Mouse (Mus musculus): ENCODE data around the gene Abcc8.

Abcc8 gene

DNA sequence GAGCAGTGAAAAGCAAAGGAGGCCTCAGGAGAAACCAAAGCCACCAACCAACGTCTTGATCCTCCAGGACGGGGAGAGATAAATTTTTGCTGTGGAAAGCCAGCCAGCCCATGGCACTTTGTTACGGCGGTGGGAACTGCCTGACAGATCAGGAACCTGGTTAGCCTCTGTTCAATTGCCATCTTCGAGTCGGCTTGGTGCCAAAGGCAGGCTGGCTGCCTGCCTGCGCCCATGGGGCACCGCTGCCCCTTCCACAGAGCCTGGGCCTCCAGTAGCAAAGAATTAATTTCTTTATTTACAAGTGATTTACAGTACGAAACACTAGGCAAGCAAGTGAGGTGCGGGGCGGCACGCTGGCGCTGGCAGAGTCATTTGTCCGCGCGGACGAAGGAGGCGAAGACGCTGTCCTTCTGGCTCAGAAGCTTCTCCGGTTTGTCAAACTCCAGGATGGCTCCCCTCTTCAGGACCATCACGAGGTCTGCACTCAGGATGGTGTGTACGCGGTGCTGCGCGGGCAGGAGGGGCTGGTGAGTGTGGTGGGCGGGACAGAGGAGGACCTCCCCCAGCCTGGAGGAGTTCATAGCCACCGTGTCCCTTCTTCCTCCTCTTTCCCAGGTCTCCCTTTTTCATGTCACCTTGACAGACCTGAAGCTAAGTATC is 75.4 kb downstream of the Abcc8 start:
- DNase-seq, result no peak

DNA sequence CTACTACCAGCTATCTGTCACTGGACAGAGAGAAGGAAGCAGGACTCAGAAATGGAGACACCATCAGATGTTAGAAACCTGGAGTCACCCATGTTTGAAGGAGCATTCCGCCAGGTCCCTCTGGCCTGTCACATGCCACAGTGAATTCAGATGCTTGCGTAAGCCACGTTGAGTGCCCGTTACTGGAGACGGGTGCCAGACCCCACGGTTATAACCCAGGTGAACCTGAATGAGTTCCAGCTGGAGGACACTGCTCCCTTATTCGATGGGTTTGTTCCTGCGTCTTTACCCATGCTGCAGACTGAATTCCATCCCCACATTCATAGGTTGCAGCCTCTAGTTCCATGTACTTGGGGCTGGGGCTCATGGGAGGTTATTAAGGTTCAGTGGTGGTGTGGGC is 76.1 kb downstream of the Abcc8 start:
- DNase-seq, result no peak

DNA sequence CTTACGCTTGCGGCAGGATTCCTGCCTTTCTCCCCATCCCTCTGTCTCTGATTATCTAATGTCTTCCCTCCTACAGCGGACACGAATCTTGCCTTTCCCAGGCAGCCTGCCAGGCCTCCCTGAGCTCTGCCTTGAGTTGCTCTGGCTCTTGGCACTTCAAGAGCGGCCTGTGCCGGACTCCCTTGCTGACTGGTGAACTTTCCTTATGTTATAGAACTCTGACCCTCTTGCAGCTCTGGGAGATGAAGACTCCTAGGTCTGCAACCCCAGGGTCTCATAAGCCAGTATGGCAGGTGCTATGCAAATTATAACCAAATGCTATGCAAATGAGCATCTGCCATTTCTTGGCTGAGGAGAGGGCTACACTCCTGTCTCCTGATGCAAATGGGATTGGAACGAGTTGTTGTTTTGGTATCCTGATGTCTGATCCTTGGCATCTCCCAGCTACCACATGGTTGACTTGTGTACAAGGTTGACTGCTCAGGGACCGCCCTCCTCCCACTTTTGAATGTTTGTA is 76.7 kb downstream of the Abcc8 start:
- DNase-seq, result no peak

DNA sequence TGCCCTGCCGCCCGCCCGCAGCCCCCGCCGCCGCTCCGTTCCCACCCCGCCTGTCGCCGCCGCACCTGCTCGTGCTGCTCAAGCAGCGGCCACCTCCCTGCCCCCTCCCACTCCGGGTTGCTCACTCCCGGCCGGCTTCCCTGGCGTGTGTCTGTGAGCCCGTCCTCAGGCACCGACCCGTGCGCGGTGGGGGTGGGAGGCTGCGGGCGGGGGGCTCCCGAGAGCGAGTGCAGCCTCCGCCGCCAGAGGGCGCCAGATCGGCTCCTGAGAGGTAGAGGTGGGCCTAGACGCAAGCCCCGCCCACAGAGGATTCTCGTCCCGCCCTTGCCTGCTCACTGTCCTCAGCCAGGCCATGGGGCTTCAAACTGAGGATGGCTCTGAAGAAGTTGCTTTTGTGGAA is 79.3 kb downstream of the Abcc8 start, which contains the start of gene Kcnj11:
Gene Kcnj11, minus strand, starts transcription at position 202 of the 400 bp plus-strand sequence.
- DNase-seq, result peak; percentile 71 to 75

- no peak for DNase-seq
These were observed 80.2 kb downstream of the Abcc8 start for GRCm38 (mm10) chr7:46099682-46100081.

GRCm38 (mm10) chr7:46098919-46099286 is 80.9 kb downstream of the Abcc8 start:
- no peak for DNase-seq

DNA sequence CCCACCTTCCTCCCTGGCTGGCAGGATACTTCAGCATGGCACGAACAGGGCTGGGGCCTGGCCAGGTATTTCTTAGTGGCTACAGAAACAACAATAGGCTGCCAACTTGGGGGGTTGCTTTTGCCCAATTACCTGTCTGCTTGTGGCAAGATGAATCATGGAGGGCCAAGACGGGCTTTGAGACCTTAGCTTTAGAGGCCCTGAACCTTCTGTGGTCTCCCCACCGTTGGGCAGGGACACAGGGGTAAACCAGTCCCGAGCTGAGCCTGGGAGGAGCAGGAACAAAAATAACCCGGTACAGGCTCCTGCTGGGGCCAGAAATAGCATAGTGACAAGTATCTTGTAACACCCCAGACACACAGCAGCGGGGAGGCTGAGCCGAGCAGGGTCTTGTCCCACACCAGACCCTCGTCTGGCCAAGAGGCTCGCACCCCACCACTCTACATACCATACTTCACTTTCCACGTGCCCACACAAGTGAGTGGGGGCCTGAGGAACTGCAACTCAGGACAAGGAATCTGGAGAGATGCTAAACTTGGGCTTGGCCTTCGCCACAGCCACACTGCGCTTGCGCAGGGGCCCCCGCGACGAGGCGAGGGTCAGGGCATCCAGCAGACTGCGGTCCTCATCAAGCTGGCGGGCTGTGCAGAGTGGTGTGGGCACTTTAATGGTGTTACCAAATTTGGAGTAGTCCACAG is 81.5 kb downstream of the Abcc8 start:
- DNase-seq, result no peak

DNA sequence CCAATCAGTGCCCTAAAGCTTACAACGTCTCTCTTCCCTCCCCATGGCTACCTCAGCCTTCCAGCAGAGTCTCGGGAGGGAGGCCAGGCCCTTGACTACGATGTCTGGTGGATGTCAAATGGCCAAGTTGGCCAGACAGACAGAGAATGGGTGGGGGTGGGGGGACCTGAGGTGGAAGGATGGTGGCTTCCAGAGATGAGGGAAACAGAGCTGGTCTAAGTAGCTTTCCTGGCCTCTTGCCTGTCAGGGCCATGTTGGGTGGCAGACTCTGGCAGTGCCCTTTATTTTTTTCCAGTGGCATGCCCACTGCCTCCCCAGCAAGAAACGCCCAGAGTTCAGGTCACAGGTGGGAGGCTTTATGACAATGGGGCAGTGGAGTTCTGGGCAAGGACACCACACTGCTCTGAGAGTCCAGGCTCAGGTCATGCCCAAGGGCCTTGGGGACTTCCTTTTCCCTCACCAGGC is 82.5 kb downstream of the Abcc8 start:
- no peak for DNase-seq

DNA sequence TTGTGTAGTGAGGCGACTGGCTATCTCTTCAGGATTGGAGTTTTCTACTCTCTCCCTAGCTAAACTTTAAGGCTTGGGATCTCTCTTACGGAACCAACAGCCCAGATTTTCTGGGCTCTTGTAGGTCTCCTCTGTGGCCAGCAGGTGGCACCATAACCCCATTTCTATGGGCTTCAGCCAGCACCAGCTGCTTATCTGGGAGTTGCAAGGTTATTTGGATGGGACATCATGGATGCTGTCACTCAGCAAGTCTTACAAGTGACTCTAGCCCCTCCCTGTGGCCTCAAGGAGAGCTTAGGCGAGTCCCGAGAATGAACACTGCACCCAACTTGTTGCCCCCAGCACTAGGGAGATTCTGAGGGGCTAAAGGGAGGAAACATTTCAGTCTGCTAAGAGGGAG is 83.7 kb downstream of the Abcc8 start:
- DNase-seq, result peak; percentile 57 to 75

- no peak for DNase-seq
These were observed 87.0 kb downstream of the Abcc8 start for GRCm38 (mm10) chr7:46092803-46093202.

DNA sequence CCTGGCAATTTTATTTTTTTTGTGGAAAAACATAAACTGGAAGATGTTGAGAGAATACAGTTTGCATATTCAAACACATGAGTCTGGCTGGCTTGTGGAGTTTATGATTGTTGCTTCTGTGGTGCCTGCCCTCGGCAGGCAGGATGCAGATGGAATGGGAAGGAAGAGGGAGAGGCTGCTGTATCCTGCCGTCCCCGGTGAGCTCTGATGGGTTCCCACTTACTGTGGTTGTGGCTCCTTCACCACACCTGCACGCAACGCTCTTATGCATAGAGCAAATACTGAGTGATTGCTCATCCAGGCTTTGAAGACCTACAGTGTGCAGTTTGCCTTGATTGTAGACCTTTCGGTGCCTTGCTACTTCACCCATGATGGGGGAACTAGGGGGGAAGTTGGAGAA is 91.6 kb downstream of the Abcc8 start:
- no peak for DNase-seq

GRCm38 (mm10) chr7:46086378-46086777 is 93.5 kb downstream of the Abcc8 start:
- DNase-seq, result no peak

DNA sequence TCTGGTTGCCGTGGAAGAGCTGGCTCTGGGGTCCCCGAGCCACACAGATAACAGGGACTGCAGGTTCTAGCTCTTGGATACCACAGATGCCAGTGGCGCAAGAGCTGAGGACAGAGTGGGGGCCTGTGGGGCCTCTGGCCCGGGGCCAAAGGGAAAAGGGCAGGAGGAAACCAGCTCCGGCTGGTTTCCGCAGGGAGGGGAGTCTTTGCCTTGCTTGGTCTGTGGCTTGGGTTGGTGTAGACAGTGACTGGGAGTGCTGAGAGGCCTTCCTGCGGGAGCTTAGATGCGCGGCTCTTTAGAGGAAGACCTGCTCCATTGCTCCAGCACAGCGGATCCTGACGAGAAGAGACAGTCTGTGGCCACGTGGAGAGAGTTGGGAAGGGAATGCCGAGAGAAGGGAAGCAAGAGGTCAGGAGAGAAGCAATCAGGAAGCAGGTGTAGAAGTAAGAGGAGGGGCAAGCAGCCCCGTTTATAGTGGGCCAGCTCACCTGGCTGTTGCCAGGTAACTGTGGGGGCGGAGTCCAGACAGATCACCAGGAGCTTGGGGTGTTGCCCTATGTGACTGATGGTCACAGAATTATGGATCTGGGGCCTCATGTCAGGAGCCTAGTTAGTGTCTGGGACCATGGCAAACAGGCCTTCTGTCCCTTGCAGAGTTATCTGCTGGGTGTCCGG is 94.9 kb downstream of the Abcc8 start:
- DNase-seq, result peak; percentile 22 to 66

GRCm38 (mm10) chr7:46084024-46084423 is 95.8 kb downstream of the Abcc8 start:
- no peak for DNase-seq

- no peak for DNase-seq
These were observed 102.2 kb downstream of the Abcc8 start for GRCm38 (mm10) chr7:46077675-46078074.

DNA sequence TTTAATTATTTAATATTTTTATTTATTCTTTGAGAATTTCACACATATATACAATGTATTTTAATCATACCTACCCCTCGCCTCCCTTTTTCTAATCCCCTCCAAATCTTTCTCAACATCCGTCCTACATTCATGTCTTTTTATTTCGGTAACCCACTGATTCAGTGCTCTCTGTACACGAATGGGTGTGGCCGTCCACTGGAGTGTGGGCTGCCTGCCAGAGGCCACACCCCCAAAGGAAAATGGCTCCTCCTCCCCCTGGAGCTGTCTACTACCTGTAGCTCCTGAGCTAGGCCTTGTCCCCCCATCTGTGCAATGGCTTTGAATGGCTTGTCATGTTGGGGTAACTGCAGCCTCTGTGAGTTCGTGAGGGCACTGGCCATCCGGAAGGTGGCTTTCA is 103.0 kb downstream of the Abcc8 start:
- no peak for DNase-seq

DNA sequence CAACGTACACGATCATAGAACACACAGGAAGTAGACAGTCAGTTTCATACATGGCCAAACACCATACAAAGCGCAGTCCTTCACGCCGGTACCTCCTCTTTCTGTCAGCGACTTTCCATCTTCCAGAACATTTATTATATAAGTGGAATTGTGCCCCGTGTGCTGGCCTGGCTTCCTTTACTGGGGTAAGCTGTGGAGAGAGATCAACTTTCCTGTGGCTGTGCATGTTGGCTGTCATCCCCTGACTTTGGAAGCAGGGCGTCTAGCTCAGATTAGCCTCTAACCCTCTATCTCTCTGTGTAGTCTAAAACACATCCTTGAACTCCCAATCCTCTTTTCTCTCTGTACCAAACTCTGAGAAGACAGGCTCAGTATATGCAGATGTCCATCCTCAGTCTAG is 111.0 kb downstream of the Abcc8 start:
- no peak for DNase-seq

GRCm38 (mm10) chr7:46063296-46063695 is 116.5 kb downstream of the Abcc8 start:
- no peak for DNase-seq

DNA sequence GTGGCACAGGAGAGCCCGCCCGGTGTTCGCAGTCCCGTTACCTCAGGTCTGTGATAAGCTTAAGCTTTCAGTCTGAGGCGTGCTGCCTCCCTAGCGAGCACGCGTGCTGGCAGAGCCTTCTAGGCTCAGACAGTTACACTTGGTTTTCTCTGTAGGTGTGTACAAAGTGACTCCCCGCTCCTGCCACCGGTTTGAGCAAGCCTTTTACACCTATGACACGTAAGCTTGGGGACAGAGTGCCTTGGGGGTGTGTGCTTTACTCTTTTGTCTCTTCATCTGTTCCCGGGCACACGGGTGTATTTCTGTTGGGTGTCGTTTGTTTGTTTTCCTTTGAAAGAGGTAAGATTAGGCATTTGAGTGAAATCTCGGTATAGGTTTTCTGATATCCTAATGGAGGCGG is 118.2 kb downstream of the Abcc8 start:
- DNase-seq, result no peak

- no peak for DNase-seq
These were observed 119.1 kb downstream of the Abcc8 start for GRCm38 (mm10) chr7:46060688-46061087.

GRCm38 (mm10) chr7:46058882-46059281 is 121.0 kb downstream of the Abcc8 start:
- peak in 1 of 2 experiments; percentile 6 for DNase-seq

All from lung, postnatal 4 days (tissue).